Mouse (Mus musculus): ENCODE measurements at regions not wholly inside any gene's neighbourhood (a gene's known extent, or its start where the extent isn't known, plus 50 kb on each side); places are given as distances from the start of the nearest gene placed in this dataset.
A peak's percentile ranks its signal among the peaks of the same experiment; 100 is the strongest.

GRCm38 (mm10) chr12:12669931-12670330 is 271.8 kb downstream of the Mycn start:
- 57% methylated on average over 5 of the region's 5 CpGs for WGBS
- H3K4me3 ChIP-seq (ENCODE audit: low read depth, low read length), result no peak overlapping the region
- DNase-seq, result no peak

DNA sequence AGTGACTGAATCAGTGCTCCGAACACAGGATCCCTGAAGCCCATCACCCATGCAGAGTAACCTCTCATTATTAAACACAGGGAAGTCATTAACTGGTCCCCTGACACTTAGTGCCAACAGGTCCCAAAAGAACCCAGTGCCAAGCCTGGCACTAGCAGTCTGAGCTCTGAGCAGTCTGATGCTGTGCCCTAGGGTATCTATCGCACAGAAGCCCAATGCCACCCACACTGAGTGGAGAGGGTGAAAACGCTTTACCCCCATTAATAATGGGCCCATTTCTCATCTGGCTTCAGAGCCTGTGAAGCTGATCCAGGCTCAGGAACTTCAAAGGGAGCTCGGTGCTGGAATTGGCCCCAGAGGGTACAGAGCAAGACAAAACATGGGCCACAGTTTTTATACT is 272.8 kb downstream of the Mycn start:
- Histone ChIP-seq H3K9me3 (ENCODE audit: low read length) (no peaks in the 10 kb centered on the region), H3K27ac (ENCODE audit: low read depth, low read length) (no peak overlapping the region), H3K9ac (no peak overlapping the region), H3K4me1 (ENCODE audit: insufficient read depth) (no peaks in the 10 kb centered on the region; the same call in 1 of the 2 replicates), H3K27me3 (ENCODE audit: insufficient read depth, low read length) (no peaks in the 10 kb centered on the region), H3K4me2 (ENCODE audit: low read depth) (no peak overlapping the region), H3K36me3 (ENCODE audit: insufficient read depth) (no peaks in the 10 kb centered on the region), H3K4me3 (ENCODE audit: low read depth, low read length) (no peak overlapping the region)
- DNase-seq, result no peak
- 64% methylated on average over 4 of the region's 4 CpGs for whole genome bisulfite sequencing
- no peak for TF ChIP-seq CTCF (IDR thresholded peaks at IDR 0.05; ENCODE audit: low read depth)
- ATAC-seq, result peak; percentile 53

More at GRCm38 (mm10) chr12:12669931-12670330, 271.8 kb downstream of the Mycn start:
- H3K27me3 ChIP-seq (ENCODE audit: insufficient read depth, low read length), result no peaks in the 10 kb centered on the region
- no peak overlapping the region for H3K27ac ChIP-seq (ENCODE audit: low read depth, low read length)
- H3K4me2 ChIP-seq (ENCODE audit: low read depth), result no peak overlapping the region
- H3K36me3 ChIP-seq (ENCODE audit: insufficient read depth), result no peaks in the 10 kb centered on the region
- TF ChIP-seq CTCF (IDR thresholded peaks at IDR 0.05; ENCODE audit: low read depth), result no peak
- H3K9ac ChIP-seq, result no peak overlapping the region
- peak; percentile 54 for ATAC-seq
- H3K4me1 ChIP-seq (ENCODE audit: insufficient read depth), result no peaks in the 10 kb centered on the region; the same call in 1 of the 2 replicates
- H3K9me3 ChIP-seq (ENCODE audit: low read length), result no peaks in the 10 kb centered on the region

DNA sequence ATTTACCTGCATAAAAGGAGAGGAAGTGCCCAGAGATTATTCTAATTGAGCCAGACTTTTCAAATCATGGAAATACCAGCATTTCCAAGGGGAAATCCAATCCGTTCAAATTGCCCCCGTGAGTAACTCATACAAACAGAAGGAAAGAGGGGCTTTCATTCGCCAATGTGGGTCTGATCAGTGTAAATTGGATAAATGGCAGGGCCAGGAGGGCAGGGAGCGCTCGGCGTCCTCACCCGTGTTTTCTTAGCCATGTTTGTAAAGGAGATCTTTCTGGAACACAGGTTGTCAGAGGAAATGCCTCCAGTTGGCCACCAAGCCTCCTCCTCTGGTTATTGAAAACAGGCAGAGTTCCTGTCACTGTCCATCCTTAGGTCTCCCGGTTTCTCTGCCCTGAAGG is 286.1 kb downstream of the Mycn start:
- no peak overlapping the region for H3K9ac ChIP-seq
- H3K4me2 ChIP-seq (ENCODE audit: low read depth), result no peak overlapping the region
- no peaks in the 10 kb centered on the region for H3K27me3 ChIP-seq (ENCODE audit: insufficient read depth, low read length)
- ATAC-seq (no peak), DNase-seq (no peak)
- no peaks in the 10 kb centered on the region for H3K4me1 ChIP-seq (ENCODE audit: insufficient read depth)
- H3K9me3 ChIP-seq (ENCODE audit: low read length), result peaks cover 4% of the 10 kb centered on the region; the same call in 1 of the 2 replicates
- 76% methylated on average over 8 of the region's 8 CpGs for WGBS
- H3K36me3 ChIP-seq (ENCODE audit: insufficient read depth), result no peaks in the 10 kb centered on the region
- no peak overlapping the region for H3K4me3 ChIP-seq (ENCODE audit: low read depth, low read length)
- no peak overlapping the region for H3K27ac ChIP-seq (ENCODE audit: low read depth, low read length)
- no peak for TF ChIP-seq CTCF (IDR thresholded peaks at IDR 0.05; ENCODE audit: low read depth)

- Histone ChIP-seq H3K9me3 (ENCODE audit: low read length) (peaks cover 4% of the 10 kb centered on the region; the same call in 1 of the 2 replicates), H3K36me3 (ENCODE audit: insufficient read depth) (no peaks in the 10 kb centered on the region), H3K9ac (no peak overlapping the region), H3K27ac (ENCODE audit: low read depth, low read length) (no peak overlapping the region), H3K4me3 (ENCODE audit: low read depth, low read length) (no peak overlapping the region), H3K4me1 (ENCODE audit: insufficient read depth) (no peaks in the 10 kb centered on the region), H3K27me3 (ENCODE audit: insufficient read depth, low read length) (no peaks in the 10 kb centered on the region), H3K4me2 (ENCODE audit: low read depth) (no peak overlapping the region)
- 68% methylated on average over 10 of the region's 10 CpGs for WGBS
- no peak for DNase-seq
- no peak for TF ChIP-seq CTCF (IDR thresholded peaks at IDR 0.05; ENCODE audit: low read depth)
- no peak for ATAC-seq
Observed at GRCm38 (mm10) chr12:12655184-12655583, 286.5 kb downstream of the Mycn start.

GRCm38 (mm10) chr12:12652361-12652760 is 289.4 kb downstream of the Mycn start:
- 44% methylated on average over 7 of the region's 7 CpGs for WGBS
- no peak for TF ChIP-seq CTCF (IDR thresholded peaks at IDR 0.05; ENCODE audit: low read depth)
- Histone ChIP-seq H3K9ac (no peak overlapping the region), H3K27me3 (ENCODE audit: insufficient read depth, low read length) (no peaks in the 10 kb centered on the region), H3K9me3 (ENCODE audit: low read length) (no peaks in the 10 kb centered on the region), H3K4me1 (ENCODE audit: insufficient read depth) (no peaks in the 10 kb centered on the region), H3K4me3 (ENCODE audit: low read depth, low read length) (no peak overlapping the region), H3K27ac (ENCODE audit: low read depth, low read length) (no peak overlapping the region), H3K36me3 (ENCODE audit: insufficient read depth) (no peaks in the 10 kb centered on the region), H3K4me2 (ENCODE audit: low read depth) (no peak overlapping the region)
- DNase-seq (no peak), ATAC-seq (no peak)

- Histone ChIP-seq H3K9me3 (ENCODE audit: low read length) (no peaks in the 10 kb centered on the region), H3K4me2 (ENCODE audit: low read depth) (no peak overlapping the region), H3K27me3 (ENCODE audit: insufficient read depth, low read length) (no peaks in the 10 kb centered on the region), H3K4me1 (ENCODE audit: insufficient read depth) (no peaks in the 10 kb centered on the region), H3K9ac (no peak overlapping the region), H3K27ac (ENCODE audit: low read depth, low read length) (no peak overlapping the region), H3K4me3 (ENCODE audit: low read depth, low read length) (no peak overlapping the region), H3K36me3 (ENCODE audit: insufficient read depth) (no peaks in the 10 kb centered on the region)
- no peak for TF ChIP-seq CTCF (IDR thresholded peaks at IDR 0.05; ENCODE audit: low read depth)
- 100% methylated on average over 1 of the region's 1 CpGs for whole genome bisulfite sequencing
- no peak for DNase-seq
- no peak for ATAC-seq
Observed at GRCm38 (mm10) chr12:12650309-12650708, 291.4 kb downstream of the Mycn start.

DNA sequence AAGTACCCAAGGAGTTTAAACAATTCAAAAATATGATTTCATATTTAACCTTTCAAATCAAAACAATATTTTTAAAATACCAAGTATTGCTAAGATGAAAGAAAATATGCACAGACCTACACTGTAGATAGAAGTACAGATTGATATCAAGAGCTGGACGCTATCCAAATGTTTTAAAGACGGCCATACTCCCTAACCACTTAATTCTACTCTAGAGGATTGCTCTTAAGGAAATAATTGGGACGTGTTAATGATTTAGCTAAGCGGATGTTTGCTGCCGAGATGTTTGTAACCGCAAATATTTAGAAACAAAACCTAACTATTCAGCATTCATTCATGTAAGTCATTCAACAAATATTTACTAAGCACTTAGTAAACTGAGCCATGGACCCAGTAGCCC is 294.2 kb downstream of the Mycn start:
- no peak for DNase-seq
- 48% methylated on average over 6 of the region's 6 CpGs for WGBS
- no peak for TF ChIP-seq CTCF (IDR thresholded peaks at IDR 0.05; ENCODE audit: low read depth)

DNA sequence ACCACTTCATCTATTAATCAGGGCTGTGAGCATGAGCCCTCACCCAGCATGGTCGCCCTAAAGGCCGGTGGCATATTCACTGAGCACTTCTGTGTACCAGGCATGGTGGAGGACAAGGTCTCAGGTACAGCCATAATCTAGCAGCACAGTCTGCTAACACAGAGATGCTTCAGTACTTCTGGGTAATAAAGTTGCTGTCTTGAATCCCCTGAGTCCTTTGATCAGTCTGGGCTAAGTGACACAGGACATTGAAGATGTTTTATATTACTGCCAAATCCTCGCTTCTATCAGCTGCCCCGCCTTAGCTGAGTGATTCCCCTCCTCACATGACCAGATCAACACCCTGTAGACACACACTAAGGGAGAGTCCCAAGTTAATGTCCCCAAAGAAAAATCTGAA is 296.5 kb downstream of the Mycn start:
- no peak for DNase-seq
- no peak overlapping the region for H3K27ac ChIP-seq (ENCODE audit: low read depth, low read length)
- H3K4me1 ChIP-seq (ENCODE audit: insufficient read depth), result no peaks in the 10 kb centered on the region
- H3K4me3 ChIP-seq (ENCODE audit: low read depth, low read length), result no peak overlapping the region
- H3K9me3 ChIP-seq (ENCODE audit: low read length), result no peaks in the 10 kb centered on the region
- no peaks in the 10 kb centered on the region for H3K36me3 ChIP-seq (ENCODE audit: insufficient read depth)
- H3K27me3 ChIP-seq (ENCODE audit: insufficient read depth, low read length), result no peaks in the 10 kb centered on the region
- H3K4me2 ChIP-seq (ENCODE audit: low read depth), result no peak overlapping the region
- WGBS, result 93% methylated on average over 4 of the region's 4 CpGs
- no peak for TF ChIP-seq CTCF (IDR thresholded peaks at IDR 0.05; ENCODE audit: low read depth)
- ATAC-seq, result no peak
- no peak overlapping the region for H3K9ac ChIP-seq

More for the DNA sequence above, 294.2 kb downstream of the Mycn start:
- Histone ChIP-seq H3K27me3 (ENCODE audit: insufficient read depth, low read length) (no peaks in the 10 kb centered on the region), H3K4me1 (ENCODE audit: insufficient read depth) (no peaks in the 10 kb centered on the region), H3K4me3 (ENCODE audit: low read depth, low read length) (no peak overlapping the region), H3K9me3 (ENCODE audit: low read length) (no peaks in the 10 kb centered on the region), H3K4me2 (ENCODE audit: low read depth) (no peak overlapping the region), H3K9ac (no peak overlapping the region), H3K36me3 (ENCODE audit: insufficient read depth) (no peaks in the 10 kb centered on the region), H3K27ac (ENCODE audit: low read depth, low read length) (no peak overlapping the region)
- ATAC-seq, result no peak

Data from forebrain, postnatal 0 days (tissue).